Mouse (Mus musculus) left cerebral cortex, adult 2 months (tissue): Measurements from ENCODE around the gene Mrpl36. TPM values are rescaled to one million over a fixed set of nuclear protein-coding genes. Genes with fewer than 3 reads are reported as not detected.

ENCODE experiments used
- DNase-seq, 2 experiments: peaks; one replicate each; pipeline ENCODE4 v3.0.0; 2021 to 2022; ENCODE audit warnings: low spot score in 2 of 2, mixed read lengths in 1 of 2; ENCODE audit errors: extremely low spot score in 1 of 2
- H3K27ac ChIP-seq: fragments of 200-600 bp; 2 replicates; pipeline ENCODE4 v1.8.1; 2022
- H3K4me3 ChIP-seq: fragments of 200-600 bp; 2 replicates; pipeline ENCODE4 v1.8.1; 2022
- CTCF ChIP-seq: fragments of 200-600 bp; IDR thresholded peaks from 2 replicates; pipeline ENCODE4 v1.8.1; 2022; ENCODE audit warnings: antibody characterized with exemption, mild to moderate bottlenecking, moderate library complexity
- intact Hi-C: fragments of 180-260 bp; cut with DNase I; formaldehyde crosslinking; loops from one replicate; pipeline ENCODE4 v1.15.1; 2025
- long read RNA-seq, 2 experiments: library from polyadenylated mRNA; stranded (forward); transcript quantifications; one replicate each; pipeline ENCODE4 v2.0.0; 2021; ENCODE audit warnings: borderline mapping rate in 2 of 2
- total RNA-seq, 2 experiments: library from RNA; stranded (reverse); gene quantifications; 2 replicates each; pipeline ENCODE4 v1.2.3; 2021

The Mrpl36 gene
- 10 to 100 TPM; 34.1 to 36.9 TPM for total RNA-seq
- long read RNA-seq, experiment 1, transcript Mrpl36-201 (2 exons, 923 nt): major isoform, 13 of 14 reads
- long read RNA-seq, experiment 1, partial matches to known transcripts: 0 of 14 reads
- long read RNA-seq, experiment 1, other reads (novel, unspliced or antisense): 0 of 14 reads
- long read RNA-seq, experiment 2, transcript Mrpl36-201 (2 exons, 923 nt): major isoform, 17 of 19 reads
- long read RNA-seq, experiment 2, partial matches to known transcripts: 0 of 19 reads
- long read RNA-seq, experiment 2, other reads (novel, unspliced or antisense): 2 of 19 reads

DNA sequence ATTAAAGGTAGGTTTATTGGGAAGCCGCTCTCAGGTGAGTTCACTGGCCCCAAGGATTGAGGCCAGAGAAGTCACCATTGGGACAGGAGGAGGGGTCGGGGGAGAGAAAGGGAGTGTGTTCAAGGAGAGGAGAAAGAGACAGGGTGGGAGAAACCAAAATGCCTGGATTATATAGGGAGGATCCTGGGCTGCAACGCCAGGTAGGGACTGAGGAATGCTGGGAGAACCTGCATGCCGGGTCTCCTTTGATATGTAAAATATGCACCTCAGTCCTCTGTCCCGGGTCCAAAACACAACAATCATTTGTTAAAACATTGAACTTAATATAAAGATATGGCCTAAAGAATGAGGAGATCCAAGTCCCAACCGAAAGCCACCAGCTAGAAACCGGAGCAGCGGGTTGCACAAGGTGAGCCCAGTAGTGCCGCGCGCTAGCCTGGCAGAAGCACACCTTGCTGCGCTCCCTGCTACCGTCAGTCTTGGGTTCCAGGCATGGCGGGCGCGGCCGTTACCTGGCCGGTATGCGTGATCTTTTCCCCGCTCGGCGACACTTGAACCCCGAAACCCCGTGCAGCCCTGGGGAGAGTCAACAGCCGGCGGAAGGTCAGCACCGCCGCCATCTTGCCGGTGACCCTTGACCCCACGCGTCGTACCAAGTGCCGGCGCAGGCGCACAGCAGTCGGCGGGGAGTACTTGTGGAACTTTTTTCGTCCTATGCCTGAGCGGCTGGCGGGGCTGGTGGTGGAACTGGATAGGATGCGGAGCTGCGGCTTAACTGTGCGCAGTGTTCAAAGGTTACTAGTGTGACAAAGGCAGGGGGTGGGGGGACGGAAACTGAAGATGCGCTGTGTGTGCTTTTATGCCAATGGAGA lies at the start of gene Mrpl36, which contains the start of gene Ndufs6:
TSS of gene Mrpl36 (plus strand) at position 687 of the 872 bp plus-strand sequence.
TSS of gene Ndufs6 (minus strand) at position 716 of the 872 bp plus-strand sequence.
- Histone ChIP-seq H3K4me3 (peak within 1 kb of the TSS; percentile 94), H3K27ac (peak within 1 kb of the TSS; percentile 89)
- no peak for TF ChIP-seq CTCF
- DNase-seq: peak; percentile 93 to 94
- intact Hi-C loops: loop anchor here (5.0 kb wide), 1 partner anchor 274 kb away; the partner anchor contains the start of gene Clptm1l

DNA sequence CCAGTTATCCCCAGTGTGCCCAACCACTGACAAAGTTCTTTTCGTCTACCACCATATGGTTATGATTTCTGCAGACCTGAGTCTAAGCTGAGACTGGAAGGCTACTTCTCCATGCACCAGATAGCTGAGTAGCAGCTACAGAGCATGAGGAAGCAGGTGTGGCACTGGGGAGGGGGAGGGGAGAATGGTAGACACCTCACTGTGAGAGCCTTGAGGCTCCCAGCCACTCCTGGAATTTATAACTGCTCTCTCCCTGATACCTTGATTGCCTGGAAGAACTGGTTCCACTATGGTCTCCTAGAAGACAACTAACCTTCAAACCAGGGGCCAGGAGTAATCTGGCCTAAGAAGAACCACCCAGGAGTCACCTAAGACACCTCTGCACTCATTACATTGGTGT lies 49.1 kb upstream of the Mrpl36 start:
- TF ChIP-seq CTCF: no peak
- Histone ChIP-seq H3K27ac (no peak overlapping the region), H3K4me3 (no peak overlapping the region)
- intact Hi-C loops: no loop called here
- no peak for DNase-seq

DNA sequence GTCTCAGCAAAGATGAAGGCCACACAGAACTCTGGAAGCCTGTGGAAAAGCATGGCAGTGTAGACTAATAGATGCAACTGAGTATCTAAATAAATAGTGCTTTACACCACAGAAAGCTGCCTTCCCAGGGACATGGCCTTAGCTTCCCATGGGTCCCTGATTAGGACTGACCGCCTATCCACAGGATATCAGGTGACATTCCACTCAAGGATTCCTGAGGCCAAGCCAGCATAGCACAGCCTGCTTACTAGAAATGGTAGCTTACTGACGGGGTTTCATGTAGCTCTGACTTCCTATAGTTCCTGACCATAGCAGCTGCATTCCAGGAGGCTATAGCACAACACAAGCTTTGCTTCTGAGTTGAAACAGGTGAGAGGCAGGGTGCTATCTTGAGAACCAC lies 45.9 kb upstream of the Mrpl36 start:
- H3K4me3 ChIP-seq: no peak overlapping the region
- intact Hi-C loops: no loop called here
- TF ChIP-seq CTCF: no peak
- H3K27ac ChIP-seq: no peak overlapping the region
- no peak for DNase-seq

DNA sequence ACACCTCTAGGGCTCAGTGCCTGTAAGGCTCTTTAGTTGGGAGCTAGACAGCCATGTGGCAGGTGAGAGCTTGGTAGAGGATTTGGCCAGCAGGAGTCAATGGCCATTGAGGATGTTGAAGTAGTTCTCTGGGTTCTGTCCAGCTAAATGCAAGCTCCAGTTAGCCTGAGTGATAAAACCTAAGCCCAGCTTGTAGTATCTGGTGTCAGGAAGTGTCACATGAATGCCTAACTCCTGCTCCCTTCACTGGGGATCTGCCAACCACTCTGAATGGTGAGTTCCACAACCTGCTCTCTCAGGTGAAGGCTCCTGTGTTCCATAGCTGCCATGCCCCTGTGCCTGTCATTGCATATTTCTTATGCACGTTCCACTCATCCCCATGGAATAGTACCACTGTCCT lies 44.8 kb upstream of the Mrpl36 start:
- no peak overlapping the region for H3K27ac ChIP-seq
- intact Hi-C loops: no loop called here
- no peak for TF ChIP-seq CTCF
- no peak for DNase-seq
- no peak overlapping the region for H3K4me3 ChIP-seq

DNA sequence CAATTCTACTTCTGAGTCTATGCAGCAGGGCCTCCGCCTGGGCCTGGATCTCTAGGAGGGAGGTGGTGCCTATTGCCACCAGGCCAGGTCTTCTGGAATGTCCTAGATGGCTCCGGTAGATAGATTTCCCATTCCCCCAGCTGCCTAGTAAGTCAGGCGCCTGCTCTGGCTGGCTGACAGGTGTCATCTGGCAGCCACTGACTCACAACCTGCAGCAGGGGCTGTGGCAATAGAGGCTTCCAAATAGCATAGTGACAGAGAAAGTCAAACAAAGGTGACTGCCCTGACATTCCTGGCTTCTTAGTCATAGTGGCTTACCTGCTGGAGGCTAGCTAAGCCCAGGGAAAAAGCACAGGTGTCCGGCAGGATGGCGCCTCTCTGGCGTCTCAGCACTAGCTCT lies 38.1 kb upstream of the Mrpl36 start:
- no peak overlapping the region for H3K4me3 ChIP-seq
- DNase-seq: no peak
- intact Hi-C loops: no loop called here

DNA sequence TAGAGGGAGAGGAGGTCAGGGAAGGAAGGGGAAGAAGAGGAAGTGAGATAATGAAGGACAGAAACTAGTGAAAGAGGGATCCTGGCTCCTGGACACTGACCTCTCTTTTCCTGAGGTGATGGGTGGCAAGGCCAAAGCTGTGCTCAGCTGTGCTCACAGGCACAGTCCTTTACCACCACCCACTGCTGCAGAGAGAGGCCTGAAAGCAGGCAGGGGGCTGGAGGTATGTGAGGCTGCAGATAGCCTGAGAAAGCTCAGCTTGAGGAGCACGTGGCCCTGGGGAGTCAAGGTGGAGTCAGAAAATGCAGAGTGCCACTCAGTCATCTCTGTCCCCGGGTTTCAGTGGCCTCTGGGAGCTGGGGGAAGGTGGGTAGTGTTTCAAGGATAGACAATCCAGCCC lies 37.2 kb upstream of the Mrpl36 start:
- Histone ChIP-seq H3K4me3 (no peak overlapping the region), H3K27ac (no peak overlapping the region)
- DNase-seq: no peak
- TF ChIP-seq CTCF: no peak
- intact Hi-C loops: no loop called here

More for the DNA sequence above, 38.1 kb upstream of the Mrpl36 start:
- no peak for TF ChIP-seq CTCF
- H3K27ac ChIP-seq: no peak overlapping the region

DNA sequence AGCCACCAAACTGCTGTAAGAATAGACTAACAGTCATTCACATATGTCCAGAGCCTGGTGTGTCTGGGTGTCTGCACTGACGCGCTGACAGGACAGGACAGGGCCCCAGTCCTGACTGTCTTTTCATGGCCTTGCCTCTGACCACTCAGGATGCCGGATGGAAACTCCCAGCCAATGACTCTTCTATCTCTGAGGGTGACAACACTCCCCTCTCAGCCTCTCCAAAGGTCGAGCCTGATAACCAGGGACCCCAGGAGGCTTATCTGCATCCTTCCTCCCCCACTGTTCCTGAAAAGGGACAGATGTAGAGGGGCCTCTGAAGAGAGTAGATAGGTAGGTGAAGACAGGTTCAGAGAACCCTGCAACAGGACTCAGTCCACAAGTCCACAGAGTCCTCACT lies 29.6 kb upstream of the Mrpl36 start:
- DNase-seq: no peak
- Histone ChIP-seq H3K4me3 (no peak overlapping the region), H3K27ac (no peak overlapping the region)
- intact Hi-C loops: no loop called here
- TF ChIP-seq CTCF: no peak

DNA sequence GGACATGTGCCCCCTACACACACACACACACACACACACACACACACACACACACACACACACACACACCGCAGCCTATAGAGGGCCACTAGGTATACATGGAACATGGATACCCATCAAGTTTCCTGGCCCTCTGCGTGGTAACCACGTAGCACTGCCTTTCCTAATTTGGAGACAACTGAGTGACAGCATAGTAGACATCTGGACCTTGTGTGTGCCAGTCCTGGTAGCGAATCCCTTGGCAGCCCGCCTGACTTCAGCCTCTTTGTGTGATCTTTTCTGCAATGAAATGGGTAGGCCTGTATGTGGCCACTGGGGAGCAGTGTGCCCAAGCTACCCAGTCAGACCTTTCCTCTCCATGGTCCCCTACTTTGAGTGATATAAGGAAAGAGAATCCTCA lies 29.0 kb upstream of the Mrpl36 start:
- DNase-seq: no peak
- TF ChIP-seq CTCF: no peak
- Histone ChIP-seq H3K27ac (no peak overlapping the region), H3K4me3 (no peak overlapping the region)
- intact Hi-C loops: no loop called here

DNA sequence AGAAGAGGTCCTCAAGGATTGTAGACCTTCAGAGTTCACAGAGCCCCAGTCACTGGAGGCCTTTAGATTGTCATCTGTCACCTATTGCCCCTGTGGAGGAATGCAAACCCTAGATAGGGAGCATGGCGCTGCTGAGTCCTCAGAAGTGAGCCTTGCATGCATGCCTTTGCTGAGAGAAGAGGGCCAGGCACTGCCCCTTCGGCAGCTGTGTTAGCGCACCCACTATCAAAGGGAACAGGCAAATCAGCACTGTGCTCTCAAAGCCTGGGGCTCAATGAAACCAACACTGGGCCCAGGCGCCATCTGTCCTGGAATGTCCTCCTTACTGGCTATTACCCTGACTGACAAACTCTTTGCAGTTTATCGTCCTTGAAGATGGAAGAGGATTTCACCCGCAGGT lies 23.6 kb upstream of the Mrpl36 start:
- intact Hi-C loops: loop anchor here (5.0 to 10.0 kb wide), 2 partner anchors 142 to 220 kb away; no protein-coding TSS in a partner anchor
- Histone ChIP-seq H3K27ac (no peak overlapping the region), H3K4me3 (no peak overlapping the region)
- no peak for TF ChIP-seq CTCF
- DNase-seq: no peak

DNA sequence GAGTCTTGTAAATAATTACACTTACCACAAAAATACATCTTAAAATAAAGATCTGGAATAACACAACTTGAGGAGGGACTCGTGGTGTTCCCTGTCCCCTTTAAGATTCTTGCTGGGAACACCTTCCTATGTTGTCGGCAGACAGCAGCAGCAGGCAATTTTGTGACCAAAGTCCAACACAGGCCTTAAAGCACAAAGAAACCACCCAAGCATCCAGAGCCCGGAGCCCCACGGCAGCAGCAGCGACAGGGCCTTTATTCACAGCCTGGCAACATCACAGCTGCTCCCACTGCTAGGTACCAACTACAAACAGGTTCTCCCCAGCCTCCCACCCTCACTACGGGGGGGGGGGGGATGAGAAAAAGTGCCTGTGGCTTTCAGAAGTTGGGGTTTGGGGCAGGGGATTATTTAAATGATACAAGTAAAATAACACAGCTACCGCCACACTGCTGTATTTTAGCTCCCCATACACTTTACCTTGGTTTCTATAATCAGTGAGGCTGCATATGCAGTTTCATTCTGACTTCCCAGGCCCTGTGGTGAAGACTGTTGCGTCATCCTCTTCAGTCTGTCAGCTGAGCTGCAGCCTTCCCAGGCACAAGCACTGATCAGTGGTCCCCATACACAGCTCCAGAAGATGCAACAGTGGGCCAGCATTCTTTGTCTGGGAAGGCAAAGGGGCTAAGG lies 22.8 kb upstream of the Mrpl36 start:
- DNase-seq: no peak
- TF ChIP-seq CTCF: no peak
- H3K4me3 ChIP-seq: no peak overlapping the region
- H3K27ac ChIP-seq: no peak overlapping the region
- intact Hi-C loops: loop anchor here (5.0 to 10.0 kb wide), 2 partner anchors 143 to 221 kb away; no protein-coding TSS in a partner anchor

DNA sequence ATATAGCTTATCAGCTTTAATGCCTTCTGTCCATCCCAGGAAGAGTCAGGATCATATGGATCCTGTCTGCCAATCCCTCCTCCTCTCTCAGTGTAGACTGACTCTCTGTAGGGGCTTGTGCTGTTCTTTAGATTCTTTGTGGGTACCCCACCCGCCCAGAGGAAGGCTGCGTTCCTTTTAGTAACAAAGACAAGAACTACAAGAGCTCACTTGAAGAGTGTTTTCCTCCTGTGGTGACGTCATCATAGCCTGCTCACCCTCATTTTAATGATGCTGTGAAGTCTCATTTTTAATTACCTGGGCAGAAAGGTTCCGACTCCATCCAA lies 22.3 kb upstream of the Mrpl36 start:
- Histone ChIP-seq H3K4me3 (no peak overlapping the region), H3K27ac (no peak overlapping the region)
- TF ChIP-seq CTCF: no peak
- no peak for DNase-seq
- intact Hi-C loops: loop anchor here (5.0 to 10.0 kb wide), 2 partner anchors 144 to 221 kb away; no protein-coding TSS in a partner anchor

DNA sequence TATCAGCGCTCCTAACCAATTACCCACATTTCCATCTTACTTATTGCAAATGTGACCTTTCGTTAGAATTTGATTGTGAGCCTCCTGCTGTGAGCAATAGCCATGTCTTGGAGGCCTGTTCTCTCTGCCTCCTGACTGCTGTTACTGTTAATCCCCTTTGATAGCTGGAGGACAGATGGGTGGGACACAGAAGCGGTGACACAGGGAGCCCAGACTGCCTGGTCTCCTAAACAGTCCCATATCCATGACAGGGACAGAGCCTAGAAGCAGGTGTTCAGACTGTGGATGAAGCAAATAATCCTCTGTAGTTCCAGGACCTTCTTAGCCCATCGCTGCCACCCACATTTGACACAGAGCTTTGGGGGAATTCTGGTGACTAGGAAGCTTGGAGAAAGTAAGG lies 21.9 kb upstream of the Mrpl36 start:
- no peak for DNase-seq
- H3K4me3 ChIP-seq: no peak overlapping the region
- TF ChIP-seq CTCF: no peak
- no peak overlapping the region for H3K27ac ChIP-seq
- intact Hi-C loops: loop anchor here (5.0 to 10.0 kb wide), 2 partner anchors 144 to 222 kb away; no protein-coding TSS in a partner anchor
